Mouse (Mus musculus) ovary, postnatal 36 days (tissue): ENCODE data around the gene Bcas3.
"Not testable (repeated sequence)": the region's sequence is repeated elsewhere in the genome, so short reads cannot be mapped to it uniquely, and the experiment has no call there.

Source experiments
- DNase-seq: peaks from one replicate; pipeline ENCODE4 v3.0.0; 2022; ENCODE audit warnings: low spot score, mixed read lengths

Bcas3 gene

GRCm38 (mm10) chr11:85712026-85712804 is 359.2 kb downstream of the Bcas3 start:
- DNase-seq: no peak

GRCm38 (mm10) chr11:85712860-85713813 is 360.2 kb downstream of the Bcas3 start:
- peak; percentile 60 for DNase-seq

GRCm38 (mm10) chr11:85713814-85714208 is 360.8 kb downstream of the Bcas3 start:
- DNase-seq: no peak

- no peak for DNase-seq
Measured at GRCm38 (mm10) chr11:85714312-85714931, 361.5 kb downstream of the Bcas3 start.

- DNase-seq: not testable (repeated sequence)
Measured at GRCm38 (mm10) chr11:85716730-85717129, 363.8 kb downstream of the Bcas3 start.

GRCm38 (mm10) chr11:85719091-85719490 is 366.1 kb downstream of the Bcas3 start:
- DNase-seq: no peak

GRCm38 (mm10) chr11:85719766-85720165 is 366.8 kb downstream of the Bcas3 start:
- DNase-seq: no peak

- DNase-seq: no peak
Measured at GRCm38 (mm10) chr11:85720269-85720773, 367.4 kb downstream of the Bcas3 start.

GRCm38 (mm10) chr11:85721986-85722385 is 369.0 kb downstream of the Bcas3 start:
- DNase-seq: no peak

GRCm38 (mm10) chr11:85724159-85724558 is 371.2 kb downstream of the Bcas3 start:
- no peak for DNase-seq

- DNase-seq: no peak
Measured at GRCm38 (mm10) chr11:85729725-85730124, 376.8 kb downstream of the Bcas3 start.

GRCm38 (mm10) chr11:85732462-85733012 is 379.6 kb downstream of the Bcas3 start:
- no peak for DNase-seq

GRCm38 (mm10) chr11:85733577-85733976 is 380.6 kb downstream of the Bcas3 start:
- DNase-seq: peak; percentile 29

GRCm38 (mm10) chr11:85734317-85735211 is 381.6 kb downstream of the Bcas3 start:
- DNase-seq: no peak

- no peak for DNase-seq
Measured at GRCm38 (mm10) chr11:85737227-85737626, 384.3 kb downstream of the Bcas3 start.

- DNase-seq: no peak
Measured at GRCm38 (mm10) chr11:85737893-85738292, 384.9 kb downstream of the Bcas3 start.

- DNase-seq: no peak
Measured at GRCm38 (mm10) chr11:85738585-85738984, 385.6 kb downstream of the Bcas3 start.

- no peak for DNase-seq
Measured at GRCm38 (mm10) chr11:85739266-85739977, 386.5 kb downstream of the Bcas3 start.

GRCm38 (mm10) chr11:85746373-85746772 is 393.4 kb downstream of the Bcas3 start:
- no peak for DNase-seq

GRCm38 (mm10) chr11:85748891-85749290 is 395.9 kb downstream of the Bcas3 start:
- no peak for DNase-seq
